Mouse (Mus musculus) olfactory bulb, adult 2 months (tissue): ENCODE data around the gene Ctsll3.

Experiments used
- CTCF ChIP-seq: fragments of 200-500 bp; IDR thresholded peaks from 2 replicates; pipeline ENCODE4 v1.5.1; 2012; ENCODE audit warnings: low read depth, mild to moderate bottlenecking, low read length, moderate library complexity; ENCODE audit not compliant: insufficient read depth
- POLR2A ChIP-seq: fragments of 200-500 bp; IDR thresholded peaks from 2 replicates; pipeline ENCODE4 v1.6.1; 2012; ENCODE audit warnings: mild to moderate bottlenecking, low read depth, low read length, moderate library complexity; ENCODE audit not compliant: insufficient read depth

DNA sequence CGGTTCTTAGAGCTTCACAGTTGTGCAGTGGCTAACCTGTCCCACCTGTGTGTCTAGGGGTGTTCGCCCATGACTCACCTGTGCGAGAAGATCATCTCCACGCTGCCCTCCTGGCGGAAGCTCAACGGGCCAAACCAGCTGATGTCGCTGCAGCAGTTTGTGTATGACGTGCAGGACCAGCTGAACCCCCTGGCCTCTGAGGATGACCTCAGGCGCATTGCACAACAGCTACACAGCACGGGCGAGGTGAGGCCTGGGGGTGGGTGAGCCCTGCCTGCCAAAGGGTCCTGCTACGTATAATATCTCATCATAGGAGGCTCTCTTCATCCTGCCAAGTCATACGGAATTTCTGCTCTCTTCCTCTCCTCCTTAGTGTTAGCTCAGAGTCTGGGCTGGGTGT is 45.4 kb downstream of the Ctsll3 start:
- no peak for TF ChIP-seq POLR2A
- TF ChIP-seq CTCF = no peak
